Mouse (Mus musculus) kidney, embryonic 14.5 days (tissue): Measurements from ENCODE around the gene Rbks. TPM values are rescaled to one million over a fixed set of nuclear protein-coding genes. Genes with fewer than 3 reads are reported as not detected.
"Not testable (repeated sequence)": the region's sequence is repeated elsewhere in the genome, so short reads cannot be mapped to it uniquely, and the experiment has no call there.

Experiments
- ATAC-seq: fragments of 200-750 bp; cut with Nextera tagmentation; 2 replicates; pipeline ENCODE4 v1.8.0; 2017; ENCODE audit warnings: moderate number of reproducible peaks, mild to moderate bottlenecking, moderate TSS enrichment, moderate library complexity; ENCODE audit not compliant: low FRiP score, low TSS enrichment
- H3K27ac ChIP-seq: fragments of 300-500 bp; sonication (generic); 2 replicates; pipeline ENCODE4 v1.5.1; 2014; ENCODE audit warnings: low read depth, mild to moderate bottlenecking, low read length, moderate library complexity, mixed read lengths
- H3K27me3 ChIP-seq: fragments of 300-500 bp; sonication (generic); 2 replicates; pipeline ENCODE4 v1.6.1; 2014; ENCODE audit warnings: mild to moderate bottlenecking, low read length; ENCODE audit not compliant: control insufficient read depth, insufficient read depth
- H3K36me3 ChIP-seq: fragments of 300-500 bp; sonication (generic); 2 replicates; pipeline ENCODE4 v1.6.1; 2014; ENCODE audit warnings: low read length, mixed read lengths; ENCODE audit not compliant: control insufficient read depth, insufficient read depth
- H3K4me1 ChIP-seq: fragments of 300-500 bp; sonication (generic); 2 replicates; pipeline ENCODE4 v1.6.1; 2014; ENCODE audit warnings: low read length, mixed read lengths; ENCODE audit not compliant: control insufficient read depth, insufficient read depth
- H3K4me2 ChIP-seq: fragments of 300-500 bp; sonication (generic); replicated peaks from 2 replicates; pipeline ENCODE4 v1.6.1; 2014; ENCODE audit warnings: low read depth, mild to moderate bottlenecking, low read length
- H3K4me3 ChIP-seq: fragments of 300-500 bp; sonication (generic); 2 replicates; pipeline ENCODE4 v1.5.1; 2014; ENCODE audit warnings: mild to moderate bottlenecking, low read length
- H3K9ac ChIP-seq: fragments of 300-500 bp; sonication (generic); 2 replicates; pipeline ENCODE4 v1.6.1; 2014; ENCODE audit warnings: low read depth, mild to moderate bottlenecking, low read length, moderate library complexity
- H3K9me3 ChIP-seq: fragments of 300-500 bp; sonication (generic); 2 replicates; pipeline ENCODE4 v1.6.1; 2016; ENCODE audit warnings: low read length; ENCODE audit not compliant: control insufficient read depth
- WGBS: fragments of 180-500 bp; shearing (Covaris S2); extraction: QIAGEN DNeasy Blood & Tissue Kit; methylation state at CpG from one replicate; pipeline ENCODE4 v1.1.7; 2014; 5-methylcytosine and 5-hydroxymethylcytosine counted together
- polyA plus RNA-seq: library from polyadenylated mRNA; unstranded; fragments of >200 nt; fragmentation: Nextera tagmentation; extraction: Ambion mirVana; gene quantifications from 2 replicates; pipeline ENCODE4 v1.2.1, GENCODE M21; 2014

Rbks gene
- polyA plus RNA-seq, 1 experiment from 2014 or later = 3.2 TPM

- 39% methylated on average over 14 of the region's 14 CpGs for WGBS
- ATAC-seq = peak; percentile 54
- Histone ChIP-seq H3K9ac (no peak overlapping the region), H3K27ac (0 out of 2 replicates have a peak overlapping the region, but pooled peaks have one; percentile 6), H3K4me3 (no peak overlapping the region), H3K4me2 (no peak overlapping the region), H3K36me3 (no peaks in the 10 kb centered on the region), H3K4me1 (peaks cover 15% of the 10 kb centered on the region), H3K9me3 (no peaks in the 10 kb centered on the region), H3K27me3 (no peaks in the 10 kb centered on the region)
These were observed 107.6 kb downstream of the Rbks start for GRCm38 (mm10) chr5:31589711-31590319.

DNA sequence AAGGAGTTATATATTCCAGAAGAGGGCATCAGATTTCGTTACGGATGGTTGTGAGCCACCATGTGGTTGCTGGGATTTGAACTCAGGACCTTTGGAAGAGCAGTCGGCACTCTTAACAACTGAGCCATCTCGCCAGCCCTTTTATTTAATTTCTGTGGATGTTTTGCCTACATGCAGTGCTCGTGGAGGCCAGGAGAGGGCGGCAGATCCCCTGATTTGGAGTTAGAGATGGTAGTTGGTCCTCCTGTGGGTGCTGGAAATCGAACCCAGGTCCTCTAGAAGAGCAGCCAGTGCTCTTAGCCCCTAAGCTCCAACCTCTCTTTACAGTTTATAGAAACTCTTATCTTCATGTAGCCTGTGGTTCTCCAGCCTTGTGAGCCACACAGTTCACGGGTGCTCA is 108.8 kb downstream of the Rbks start:
- not testable (repeated sequence) for H3K4me2 ChIP-seq, H3K4me3 ChIP-seq, ATAC-seq, H3K36me3 ChIP-seq, H3K27ac ChIP-seq, H3K27me3 ChIP-seq, H3K9ac ChIP-seq, H3K9me3 ChIP-seq
- WGBS = 90% methylated on average over 8 of the region's 8 CpGs
- peaks cover 15% of the 10 kb centered on the region for H3K4me1 ChIP-seq

DNA sequence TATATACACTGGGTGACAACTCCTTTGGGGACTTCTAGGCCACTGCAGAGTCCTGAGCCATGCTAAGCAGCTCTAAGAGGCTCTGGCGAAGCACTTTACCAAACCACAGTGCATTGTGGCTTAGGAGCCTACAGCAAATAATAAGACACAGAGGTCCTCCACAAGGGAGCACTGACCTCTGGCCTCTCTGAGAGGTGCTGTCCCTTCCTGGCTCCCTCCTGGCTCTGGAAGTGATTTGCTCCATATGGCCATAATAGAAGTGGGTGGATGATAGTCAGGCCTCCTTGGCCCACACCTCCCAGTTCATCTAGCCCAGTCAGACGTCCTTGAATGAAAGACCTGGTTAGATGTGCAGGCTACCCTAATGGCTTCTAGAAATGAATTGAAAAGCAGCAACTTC is 109.4 kb downstream of the Rbks start:
- Histone ChIP-seq H3K27me3 (no peaks in the 10 kb centered on the region), H3K27ac (no peak overlapping the region), H3K9me3 (no peaks in the 10 kb centered on the region; the same call in 1 of the 2 replicates), H3K4me3 (no peak overlapping the region), H3K4me2 (no peak overlapping the region), H3K36me3 (no peaks in the 10 kb centered on the region), H3K4me1 (peaks cover 15% of the 10 kb centered on the region), H3K9ac (no peak overlapping the region)
- 75% methylated on average over 2 of the region's 2 CpGs for WGBS
- ATAC-seq = no peak

DNA sequence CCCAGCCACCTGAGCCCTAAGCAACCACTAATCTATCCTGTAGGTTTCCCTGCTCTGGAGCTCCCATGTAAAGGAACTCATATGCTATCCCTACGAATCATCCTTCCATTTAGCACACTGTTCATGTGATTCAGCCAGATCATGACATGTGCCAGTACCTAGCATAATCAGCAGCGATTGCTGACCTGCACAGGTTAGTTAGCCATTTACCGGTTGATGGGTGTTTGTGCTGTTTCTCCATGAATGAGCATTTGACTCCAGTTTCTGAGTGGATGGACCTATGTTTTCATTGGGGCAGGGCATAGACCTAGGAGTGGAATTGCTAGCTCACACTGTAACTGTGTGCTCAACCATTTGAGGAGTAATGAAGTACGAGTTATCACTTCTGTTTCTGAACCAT is 111.9 kb downstream of the Rbks start:
- WGBS = 78% methylated on average over 4 of the region's 4 CpGs
- H3K36me3 ChIP-seq = no peaks in the 10 kb centered on the region
- no peak for ATAC-seq
- H3K27ac ChIP-seq = no peak overlapping the region
- H3K9ac ChIP-seq = no peak overlapping the region
- H3K9me3 ChIP-seq = no peaks in the 10 kb centered on the region; the same call in 1 of the 2 replicates
- H3K4me1 ChIP-seq = peaks cover 18% of the 10 kb centered on the region
- H3K4me2 ChIP-seq = no peak overlapping the region
- H3K4me3 ChIP-seq = no peak overlapping the region
- no peaks in the 10 kb centered on the region for H3K27me3 ChIP-seq

DNA sequence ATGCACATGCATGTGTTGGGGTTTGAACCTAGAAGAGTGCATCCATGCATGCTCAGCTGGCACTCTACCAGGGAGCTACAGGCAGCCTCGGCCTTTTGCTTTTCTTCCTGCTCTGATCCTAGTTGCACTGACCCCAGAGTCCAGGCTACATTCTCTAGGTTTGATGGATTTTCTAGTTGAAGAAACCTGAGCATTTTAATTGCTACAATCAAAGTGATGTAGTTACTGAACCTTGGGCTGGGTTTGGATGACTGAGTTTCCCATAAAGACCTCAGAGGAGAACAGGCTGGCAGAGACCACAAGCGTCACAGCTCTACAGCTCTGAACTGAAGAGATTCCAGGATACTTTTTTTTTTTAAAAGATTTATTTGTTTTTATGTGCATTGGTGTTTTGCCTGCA is 114.2 kb downstream of the Rbks start:
- Histone ChIP-seq H3K4me2 (no peak overlapping the region), H3K4me1 (peaks cover 9% of the 10 kb centered on the region; the same call in 1 of the 2 replicates), H3K9ac (no peak overlapping the region), H3K36me3 (no peaks in the 10 kb centered on the region), H3K27ac (peak overlapping the region; percentile 94), H3K9me3 (no peaks in the 10 kb centered on the region; the same call in 1 of the 2 replicates), H3K27me3 (no peaks in the 10 kb centered on the region), H3K4me3 (no peak overlapping the region)
- peak; percentile 89 for ATAC-seq
- WGBS = 14% methylated on average over 2 of the region's 2 CpGs

GRCm38 (mm10) chr5:31581932-31582331 is 115.5 kb downstream of the Rbks start:
- no peak for ATAC-seq
- no peak overlapping the region for H3K4me3 ChIP-seq
- no peaks in the 10 kb centered on the region; the same call in 1 of the 2 replicates for H3K9me3 ChIP-seq
- peaks cover 12% of the 10 kb centered on the region; the same call in 1 of the 2 replicates for H3K4me1 ChIP-seq
- no peak overlapping the region for H3K9ac ChIP-seq
- H3K27ac ChIP-seq = peak overlapping the region; percentile 94; the same call in 1 of the 2 replicates
- no peak overlapping the region for H3K4me2 ChIP-seq
- H3K27me3 ChIP-seq = no peaks in the 10 kb centered on the region
- WGBS = 72% methylated on average over 3 of the region's 3 CpGs
- no peaks in the 10 kb centered on the region for H3K36me3 ChIP-seq

- WGBS = 72% methylated on average over 6 of the region's 6 CpGs
- no peak for ATAC-seq
- peaks cover 14% of the 10 kb centered on the region for H3K4me1 ChIP-seq
- no peak overlapping the region for H3K27ac ChIP-seq
- no peaks in the 10 kb centered on the region for H3K36me3 ChIP-seq
- no peak overlapping the region for H3K9ac ChIP-seq
- H3K4me2 ChIP-seq = no peak overlapping the region
- no peak overlapping the region for H3K4me3 ChIP-seq
- no peaks in the 10 kb centered on the region; the same call in 1 of the 2 replicates for H3K9me3 ChIP-seq
- H3K27me3 ChIP-seq = no peaks in the 10 kb centered on the region
These were observed 116.2 kb downstream of the Rbks start for GRCm38 (mm10) chr5:31581263-31581662.

GRCm38 (mm10) chr5:31576539-31576975 is 120.9 kb downstream of the Rbks start:
- H3K9me3 ChIP-seq = no peaks in the 10 kb centered on the region
- H3K36me3 ChIP-seq = no peaks in the 10 kb centered on the region
- 60% methylated on average over 7 of the region's 7 CpGs for WGBS
- no peak overlapping the region for H3K9ac ChIP-seq
- H3K4me3 ChIP-seq = no peak overlapping the region
- H3K27me3 ChIP-seq = no peaks in the 10 kb centered on the region
- ATAC-seq = peak; percentile 73; the same call in 1 of the 2 replicates
- no peak overlapping the region for H3K27ac ChIP-seq
- peaks cover 10% of the 10 kb centered on the region for H3K4me1 ChIP-seq
- no peak overlapping the region for H3K4me2 ChIP-seq
